ENCODE assay signal across 9 mouse cellular contexts in the genomic region with DNA sequence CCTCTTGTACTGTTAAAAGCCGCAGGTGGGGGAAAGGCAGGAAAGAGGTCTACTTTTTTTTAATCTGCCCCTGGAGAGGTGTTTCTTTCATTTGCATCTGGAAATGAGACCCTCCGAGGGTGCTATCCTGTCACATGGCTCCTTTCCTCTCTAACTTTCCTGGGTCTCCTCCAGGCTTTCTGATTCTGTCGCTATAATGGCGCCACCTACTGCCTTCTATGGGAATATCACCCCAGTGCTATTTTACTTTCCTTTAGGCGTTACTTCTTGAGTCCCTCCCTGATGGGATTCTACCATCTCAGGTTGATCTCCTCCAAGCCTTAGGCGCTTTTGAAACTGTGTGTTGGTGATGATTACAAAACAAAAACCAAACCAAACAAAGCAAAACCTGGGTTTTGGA. TPM values are rescaled to one million over a fixed set of nuclear protein-coding genes. Genes with fewer than 3 reads are reported as not detected.
A peak's percentile ranks its signal among the peaks of the same experiment; 100 is the strongest.
DNase-seq lines count a peak whose midpoint lies in the region; ATAC-seq and TF ChIP-seq lines count a peak whose summit lies in the region.
"Had no signal": no experiment of that assay in that cellular context is flagged by ENCODE, and none has a peak within 500 bp of the region (broad histone marks: within the 10 kb centered on the region; RNA-seq: fewer than 3 reads in every experiment).

No protein-coding gene starts in this region.

- H3K27me3 ChIP-seq in hindbrain, embryonic 11.5 days (ENCODE audit: control insufficient read depth, insufficient read depth, low read length): no peaks in the 10 kb centered on the region
- no peaks in the 10 kb centered on the region; the same call in 1 of the 2 replicates for H3K27me3 ChIP-seq in hindbrain, embryonic 13.5 days
- H3K27me3 ChIP-seq in CH12.LX (replicated peaks): peaks cover 42% of the 10 kb centered on the region

- no peaks in the 10 kb centered on the region for H3K79me2 ChIP-seq in CH12.LX (replicated peaks; ENCODE audit: control insufficient read depth, extremely low read depth, insufficient read depth, poor library complexity, severe bottlenecking)

- TF ChIP-seq CTCF in CH12.LX (conservative IDR thresholded peaks at IDR 0.05 in 1 of 2, IDR thresholded peaks at IDR 0.05 in 1 of 2; ENCODE audit: low read depth in 2 of 2, low read length in 2 of 2): peak; percentile 89 to 95

- TF ChIP-seq RAD21 in CH12.LX (IDR thresholded peaks at IDR 0.05; ENCODE audit: low read depth, low read length): peak; percentile 56

- no peaks in the 10 kb centered on the region for H3K9me3 ChIP-seq in hindbrain, embryonic 11.5 days (ENCODE audit: control insufficient read depth, low read length)
- H3K9me3 ChIP-seq in hindbrain, embryonic 13.5 days: no peaks in the 10 kb centered on the region
- H3K9me3 ChIP-seq in CH12.LX (replicated peaks; ENCODE audit: low read length): no peaks in the 10 kb centered on the region
- H3K9me3 ChIP-seq: megakaryocyte, embryonic 14.5 days had no signal

- no peak for TF ChIP-seq POLR2A in CH12.LX (IDR thresholded peaks at IDR 0.05; ENCODE audit: low read depth, low read length)

- in situ Hi-C loops in CH12.LX (cut with MboI; ENCODE audit: low pct_ligation_motif_present, low pct_unique_long_range_greater_than_20kb, low sequenced_read_pairs): no loop called here

- H3K36me3 ChIP-seq in hindbrain, embryonic 11.5 days (ENCODE audit: control insufficient read depth, insufficient read depth, low read length): no peaks in the 10 kb centered on the region
- no peaks in the 10 kb centered on the region for H3K36me3 ChIP-seq in hindbrain, embryonic 13.5 days
- no peaks in the 10 kb centered on the region for H3K36me3 ChIP-seq in CH12.LX (replicated peaks in 1 of 2; ENCODE audit: control insufficient read depth in 1 of 2, insufficient read depth in 1 of 2, low read length in 1 of 2)

- no peak for ATAC-seq in hindbrain, embryonic 11.5 days (ENCODE audit: low FRiP score)
- no peak for ATAC-seq in hindbrain, embryonic 13.5 days (ENCODE audit: low FRiP score)
- peak; percentile 60; the same call in 1 of the 2 replicates for ATAC-seq in erythroblast, adult 5-6 weeks (replicated peaks; ENCODE audit: low FRiP score, poor library complexity, severe bottlenecking)
- ATAC-seq in megakaryocyte progenitor cell, adult 5-6 weeks (replicated peaks; ENCODE audit: poor library complexity): peak; percentile 78

- H3K4me3 ChIP-seq in hindbrain, embryonic 11.5 days (ENCODE audit: low read depth, low read length): no peak overlapping the region
- H3K4me3 ChIP-seq in hindbrain, embryonic 13.5 days: no peak overlapping the region
- no peak overlapping the region for H3K4me3 ChIP-seq in CH12.LX (replicated peaks in 1 of 3; ENCODE audit: low read depth in 2 of 3, low read length in 2 of 3, poor library complexity in 1 of 3)
- H3K4me3 ChIP-seq: megakaryocyte, embryonic 14.5 days had no signal

- TF ChIP-seq EP300 in CH12.LX (IDR thresholded peaks at IDR 0.05; ENCODE audit: low read length): no peak

- 35% methylated on average over 6 of the region's 6 CpGs for WGBS in hindbrain, embryonic 11.5 days
- WGBS in hindbrain, embryonic 13.5 days: 39% methylated on average over 6 of the region's 6 CpGs

- H3K9ac ChIP-seq in hindbrain, embryonic 11.5 days (ENCODE audit: low read depth, low read length): no peak overlapping the region
- H3K9ac ChIP-seq in hindbrain, embryonic 13.5 days: no peak overlapping the region
- H3K9ac ChIP-seq in CH12.LX (ENCODE audit: insufficient read depth, low read depth): no peak overlapping the region

- dilution Hi-C loops in CH12.LX (cut with MboI; ENCODE audit: extremely low pct_ligation_motif_present, extremely low pct_unique_long_range_greater_than_20kb, low sequenced_read_pairs): no loop called here

- no peak overlapping the region for H3K4me2 ChIP-seq in hindbrain, embryonic 11.5 days (replicated peaks; ENCODE audit: low read depth, low read length)
- H3K4me2 ChIP-seq in hindbrain, embryonic 13.5 days: no peak overlapping the region
- no peak overlapping the region for H3K4me2 ChIP-seq in CH12.LX (ENCODE audit: insufficient read depth, low read depth, poor library complexity, severe bottlenecking)

- H3K4me1 ChIP-seq in hindbrain, embryonic 11.5 days (replicated peaks; ENCODE audit: control insufficient read depth, insufficient read depth, low read length): no peaks in the 10 kb centered on the region; the same call in 1 of the 2 replicates
- H3K4me1 ChIP-seq in hindbrain, embryonic 13.5 days (replicated peaks): no peaks in the 10 kb centered on the region
- peaks cover 6 to 9% of the 10 kb centered on the region in 2 experiments for H3K4me1 ChIP-seq in CH12.LX (ENCODE audit: control insufficient read depth in 1 of 2, insufficient read depth in 2 of 2)
- H3K4me1 ChIP-seq: megakaryocyte, embryonic 14.5 days had no signal

- peak; percentile 60 for DNase-seq in hindbrain, embryonic 11.5 days (ENCODE audit: low spot score)
- peak; percentile 54 for DNase-seq in 3T3-L1 (ENCODE audit: low read depth, low spot score)
- peak; percentile 57 for DNase-seq in CH12.LX (ENCODE audit: extremely low read depth)
- no peak for DNase-seq in testis, postnatal 10 days (ENCODE audit: low spot score)
- no peak for DNase-seq in spleen, postnatal 10 days (ENCODE audit: low spot score in 2 of 2)

- no peak overlapping the region for H3K27ac ChIP-seq in hindbrain, embryonic 11.5 days (ENCODE audit: low read depth, low read length)
- H3K27ac ChIP-seq in hindbrain, embryonic 13.5 days: no peak overlapping the region
- no peak overlapping the region for H3K27ac ChIP-seq in CH12.LX (ENCODE audit: insufficient read depth, low read depth)

TF ChIP-seq in CH12.LX, 34 proteins besides CTCF, POLR2A, EP300 and RAD21:
- no peak for TF ChIP-seq ZKSCAN1 (IDR thresholded peaks at IDR 0.05; ENCODE audit: borderline replicate concordance, low read depth, low read length)
- peak; percentile 74 for TF ChIP-seq SMC3 (IDR thresholded peaks at IDR 0.05; ENCODE audit: low read depth, low read length)

RNA-seq across cellular contexts. Expression of gene Myh3, which starts 22.1 kb away (rescaled TPM):
- polyA plus RNA-seq in hindbrain, embryonic 11.5 days (2014; fragmentation: Nextera tagmentation; extraction: Ambion mirVana): 2.3 and 4.1 TPM in 2 replicates
- polyA plus RNA-seq in hindbrain, embryonic 13.5 days (2015; fragmentation: Nextera tagmentation; extraction: Ambion mirVana): 0.89 and 1.8 TPM in 2 replicates
- total RNA-seq in CH12.LX (2012; rRNA removed): 0.55 and 0.64 TPM in 2 replicates
- 0.08 and 0.12 TPM in 2 replicates for total RNA-seq in CH12.LX (2014; rRNA removed)
- polyA plus RNA-seq in CH12.LX (2012; ENCODE audit: insufficient read length, low read depth): 0.26 and 0.29 TPM in 2 replicates
- total RNA-seq in erythroblast, adult 5-6 weeks (2015; ENCODE audit: low replicate concordance): not detected in 2 replicates
- not detected in 2 replicates for total RNA-seq in erythroblast, adult 5-6 weeks (2017; ENCODE audit: low replicate concordance)
- total RNA-seq in megakaryocyte progenitor cell, adult 5-6 weeks (2015): not detected in 2 replicates
- not detected in 2 replicates for total RNA-seq in megakaryocyte progenitor cell, adult 5-6 weeks (2017)

RNA-seq across cellular contexts. Expression of gene Sco1, which starts 47.7 kb away (rescaled TPM):
- 16.1 and 20.0 TPM in 2 replicates for polyA plus RNA-seq in hindbrain, embryonic 11.5 days (2014; fragmentation: Nextera tagmentation; extraction: Ambion mirVana)
- polyA plus RNA-seq in hindbrain, embryonic 13.5 days (2015; fragmentation: Nextera tagmentation; extraction: Ambion mirVana): 13.1 and 14.1 TPM in 2 replicates
- total RNA-seq in CH12.LX (2012; rRNA removed): 20.4 and 23.0 TPM in 2 replicates
- total RNA-seq in CH12.LX (2014; rRNA removed): 32.7 and 35.9 TPM in 2 replicates
- 15.4 and 18.7 TPM in 2 replicates for polyA plus RNA-seq in CH12.LX (2012; ENCODE audit: insufficient read length, low read depth)
- total RNA-seq in erythroblast, adult 5-6 weeks (2015; ENCODE audit: low replicate concordance): 2.7 and 2.9 TPM in 2 replicates
- total RNA-seq in erythroblast, adult 5-6 weeks (2017; ENCODE audit: low replicate concordance): 4.0 and 4.9 TPM in 2 replicates
- 16.4 and 17.4 TPM in 2 replicates for total RNA-seq in megakaryocyte progenitor cell, adult 5-6 weeks (2015)
- total RNA-seq in megakaryocyte progenitor cell, adult 5-6 weeks (2017): 32.8 and 47.5 TPM in 2 replicates

RNA-seq across cellular contexts. Expression of gene Adprm, which starts 47.8 kb away (rescaled TPM):
- polyA plus RNA-seq in hindbrain, embryonic 11.5 days (2014; fragmentation: Nextera tagmentation; extraction: Ambion mirVana): 38.7 and 39.0 TPM in 2 replicates
- polyA plus RNA-seq in hindbrain, embryonic 13.5 days (2015; fragmentation: Nextera tagmentation; extraction: Ambion mirVana): 34.5 and 35.2 TPM in 2 replicates
- 31.2 and 36.4 TPM in 2 replicates for total RNA-seq in CH12.LX (2012; rRNA removed)
- 51.0 and 53.8 TPM in 2 replicates for total RNA-seq in CH12.LX (2014; rRNA removed)
- 43.4 and 56.7 TPM in 2 replicates for polyA plus RNA-seq in CH12.LX (2012; ENCODE audit: insufficient read length, low read depth)
- 9.6 and 13.2 TPM in 2 replicates for total RNA-seq in erythroblast, adult 5-6 weeks (2015; ENCODE audit: low replicate concordance)
- 8.3 and 8.5 TPM in 2 replicates for total RNA-seq in erythroblast, adult 5-6 weeks (2017; ENCODE audit: low replicate concordance)
- total RNA-seq in megakaryocyte progenitor cell, adult 5-6 weeks (2015): 45.6 and 55.3 TPM in 2 replicates
- total RNA-seq in megakaryocyte progenitor cell, adult 5-6 weeks (2017): 29.0 and 38.4 TPM in 2 replicates

Comparison
In these comparisons a context has a peak if more than half of its experiments do, and no peak if none do; other contexts are left out.
1. ATAC-seq: peak in erythroblast, adult 5-6 weeks (single experiment) and megakaryocyte progenitor cell, adult 5-6 weeks (single experiment); none in hindbrain, embryonic 11.5 days (single experiment) and hindbrain, embryonic 13.5 days (single experiment).
2. DNase-seq: peak in hindbrain, embryonic 11.5 days (single experiment), 3T3-L1 (single experiment) and CH12.LX (single experiment); none in testis, postnatal 10 days (single experiment) and spleen, postnatal 10 days (0 of 2).